Mouse (Mus musculus): ENCODE results near the gene Gm45799. TPM values are rescaled to one million over a fixed set of nuclear protein-coding genes. Genes with fewer than 3 reads are reported as not detected.
A peak's percentile ranks its signal among the peaks of the same experiment; 100 is the strongest.

The Gm45799 gene
- polyA plus RNA-seq, 1 experiment: 4.4 TPM

GRCm38 (mm10) chr7:105639756-105640155 lies 596 bp upstream of the Gm45799 start, which contains the start of gene Timm10b:
Gene Timm10b (plus strand): TSS chr7:105640056.
- TF ChIP-seq CTCF (IDR thresholded peaks at IDR 0.05; ENCODE audit: low read depth, low read length) (no peak), POLR2A (IDR thresholded peaks at IDR 0.05; ENCODE audit: borderline replicate concordance, low read depth, low read length) (no peak)
- Histone ChIP-seq H3K4me1 (ENCODE audit: control insufficient read depth, insufficient read depth, low read length) (peaks cover 27% of the 10 kb centered on the region), H3K27ac (ENCODE audit: insufficient read depth, low read depth, low read length) (peak within 1 kb of the TSS; percentile 95), H3K4me3 (ENCODE audit: insufficient read depth, low read length) (peak within 1 kb of the TSS; percentile 86)

- H3K4me1 ChIP-seq (ENCODE audit: control insufficient read depth, insufficient read depth, low read length): peaks cover 27% of the 10 kb centered on the region
- peak overlapping the region; percentile 95 for H3K27ac ChIP-seq (ENCODE audit: insufficient read depth, low read depth, low read length)
- peak overlapping the region; percentile 82 for H3K4me3 ChIP-seq (ENCODE audit: insufficient read depth, low read length)
- no peak for TF ChIP-seq POLR2A (IDR thresholded peaks at IDR 0.05; ENCODE audit: borderline replicate concordance, low read depth, low read length)
- no peak for TF ChIP-seq CTCF (IDR thresholded peaks at IDR 0.05; ENCODE audit: low read depth, low read length)
These were observed 523 bp downstream of the Gm45799 start for GRCm38 (mm10) chr7:105640894-105641255.

GRCm38 (mm10) chr7:105641936-105642335 lies 1.6 kb downstream of the Gm45799 start:
- TF ChIP-seq CTCF (IDR thresholded peaks at IDR 0.05; ENCODE audit: low read depth, low read length) (no peak), POLR2A (IDR thresholded peaks at IDR 0.05; ENCODE audit: borderline replicate concordance, low read depth, low read length) (no peak)
- Histone ChIP-seq H3K27ac (ENCODE audit: insufficient read depth, low read depth, low read length) (peak overlapping the region; percentile 95), H3K4me1 (ENCODE audit: control insufficient read depth, insufficient read depth, low read length) (peaks cover 27% of the 10 kb centered on the region), H3K4me3 (ENCODE audit: insufficient read depth, low read length) (peak overlapping the region; percentile 82; the same call in 1 of the 2 replicates)

- TF ChIP-seq CTCF (IDR thresholded peaks at IDR 0.05; ENCODE audit: low read depth, low read length) (peak; percentile 30; the same call in 1 of the 2 replicates), POLR2A (IDR thresholded peaks at IDR 0.05; ENCODE audit: borderline replicate concordance, low read depth, low read length) (no peak)
- peaks cover 3% of the 10 kb centered on the region for H3K4me1 ChIP-seq (ENCODE audit: control insufficient read depth, insufficient read depth, low read length)
- H3K4me3 ChIP-seq (ENCODE audit: insufficient read depth, low read length): peak within 1 kb of the TSS; percentile 39
- H3K27ac ChIP-seq (ENCODE audit: insufficient read depth, low read depth, low read length): no peak within 1 kb of the TSS
These were observed 10.5 kb downstream of the Gm45799 start, which contains the start of gene Dnhd1 for GRCm38 (mm10) chr7:105650639-105651435. Gene Dnhd1 (plus strand): TSS chr7:105650827.

GRCm38 (mm10) chr7:105685541-105686197 lies 45.3 kb downstream of the Gm45799 start:
- H3K27ac ChIP-seq (ENCODE audit: insufficient read depth, low read depth, low read length): no peak overlapping the region
- TF ChIP-seq POLR2A (IDR thresholded peaks at IDR 0.05; ENCODE audit: borderline replicate concordance, low read depth, low read length) (no peak), CTCF (IDR thresholded peaks at IDR 0.05; ENCODE audit: low read depth, low read length) (no peak)
- peaks cover 2% of the 10 kb centered on the region; the same call in 1 of the 2 replicates for H3K4me1 ChIP-seq (ENCODE audit: control insufficient read depth, insufficient read depth, low read length)
- H3K4me3 ChIP-seq (ENCODE audit: insufficient read depth, low read length): no peak overlapping the region

GRCm38 (mm10) chr7:105690875-105691274 lies 50.5 kb downstream of the Gm45799 start:
- Histone ChIP-seq H3K4me3 (ENCODE audit: insufficient read depth, low read length) (no peak overlapping the region), H3K4me1 (ENCODE audit: control insufficient read depth, insufficient read depth, low read length) (peaks cover 2% of the 10 kb centered on the region; the same call in 1 of the 2 replicates), H3K27ac (ENCODE audit: insufficient read depth, low read depth, low read length) (no peak overlapping the region)
- TF ChIP-seq CTCF (IDR thresholded peaks at IDR 0.05; ENCODE audit: low read depth, low read length) (no peak), POLR2A (IDR thresholded peaks at IDR 0.05; ENCODE audit: borderline replicate concordance, low read depth, low read length) (no peak)

GRCm38 (mm10) chr7:105703184-105703583 lies 62.8 kb downstream of the Gm45799 start:
- H3K4me1 ChIP-seq (ENCODE audit: control insufficient read depth, insufficient read depth, low read length): no peaks in the 10 kb centered on the region
- no peak overlapping the region for H3K4me3 ChIP-seq (ENCODE audit: insufficient read depth, low read length)
- H3K27ac ChIP-seq (ENCODE audit: insufficient read depth, low read depth, low read length): no peak overlapping the region
- TF ChIP-seq POLR2A (IDR thresholded peaks at IDR 0.05; ENCODE audit: borderline replicate concordance, low read depth, low read length) (no peak), CTCF (IDR thresholded peaks at IDR 0.05; ENCODE audit: low read depth, low read length) (no peak)

GRCm38 (mm10) chr7:105703816-105704215 lies 63.5 kb downstream of the Gm45799 start:
- TF ChIP-seq POLR2A (IDR thresholded peaks at IDR 0.05; ENCODE audit: borderline replicate concordance, low read depth, low read length) (no peak), CTCF (IDR thresholded peaks at IDR 0.05; ENCODE audit: low read depth, low read length) (no peak)
- Histone ChIP-seq H3K4me1 (ENCODE audit: control insufficient read depth, insufficient read depth, low read length) (no peaks in the 10 kb centered on the region), H3K27ac (ENCODE audit: insufficient read depth, low read depth, low read length) (no peak overlapping the region), H3K4me3 (ENCODE audit: insufficient read depth, low read length) (no peak overlapping the region)

- H3K27ac ChIP-seq (ENCODE audit: insufficient read depth, low read depth, low read length): no peak overlapping the region
- no peak overlapping the region for H3K4me3 ChIP-seq (ENCODE audit: insufficient read depth, low read length)
- no peak for TF ChIP-seq CTCF (IDR thresholded peaks at IDR 0.05; ENCODE audit: low read depth, low read length)
- no peak for TF ChIP-seq POLR2A (IDR thresholded peaks at IDR 0.05; ENCODE audit: borderline replicate concordance, low read depth, low read length)
- H3K4me1 ChIP-seq (ENCODE audit: control insufficient read depth, insufficient read depth, low read length): no peaks in the 10 kb centered on the region
These were observed 68.4 kb downstream of the Gm45799 start for GRCm38 (mm10) chr7:105708733-105709132.

- H3K4me3 ChIP-seq (ENCODE audit: insufficient read depth, low read length): no peak overlapping the region
- no peak overlapping the region for H3K27ac ChIP-seq (ENCODE audit: insufficient read depth, low read depth, low read length)
- no peaks in the 10 kb centered on the region for H3K4me1 ChIP-seq (ENCODE audit: control insufficient read depth, insufficient read depth, low read length)
- TF ChIP-seq CTCF (IDR thresholded peaks at IDR 0.05; ENCODE audit: low read depth, low read length): 0 out of 2 replicates have a peak, but pooled peaks have one; percentile 10
- TF ChIP-seq POLR2A (IDR thresholded peaks at IDR 0.05; ENCODE audit: borderline replicate concordance, low read depth, low read length): no peak
These were observed 75.0 kb downstream of the Gm45799 start for GRCm38 (mm10) chr7:105715366-105715765.
